Mouse (Mus musculus) neural tube, embryonic 13.5 days (tissue): Measurements from ENCODE around the gene Prkce. TPM values are rescaled to one million over a fixed set of nuclear protein-coding genes. Genes with fewer than 3 reads are reported as not detected.

Experiments
- ATAC-seq: fragments of 200-750 bp; cut with Nextera tagmentation; 2 replicates; pipeline ENCODE4 v1.8.0; 2017; ENCODE audit warnings: low read depth, mild to moderate bottlenecking, moderate TSS enrichment, moderate library complexity
- H3K27ac ChIP-seq: fragments of 300-500 bp; sonication (generic); replicated peaks from 2 replicates; pipeline ENCODE4 v1.5.1; 2015; ENCODE audit warnings: moderate library complexity, mild to moderate bottlenecking, inconsistent platforms
- H3K27me3 ChIP-seq: fragments of 300-500 bp; sonication (generic); 2 replicates; pipeline ENCODE4 v1.6.1; 2015; ENCODE audit warnings: mild to moderate bottlenecking, inconsistent platforms
- H3K36me3 ChIP-seq: fragments of 300-500 bp; sonication (generic); 2 replicates; pipeline ENCODE4 v1.6.1; 2015; ENCODE audit warnings: mild to moderate bottlenecking, inconsistent platforms
- H3K4me1 ChIP-seq: fragments of 300-500 bp; sonication (generic); replicated peaks from 2 replicates; pipeline ENCODE4 v1.6.1; 2015; ENCODE audit warnings: inconsistent platforms
- H3K4me2 ChIP-seq: fragments of 300-500 bp; sonication (generic); 2 replicates; pipeline ENCODE4 v1.6.1; 2015; ENCODE audit warnings: inconsistent platforms, mild to moderate bottlenecking, moderate library complexity
- H3K4me3 ChIP-seq: fragments of 300-500 bp; sonication (generic); 2 replicates; pipeline ENCODE4 v1.5.1; 2015; ENCODE audit warnings: mild to moderate bottlenecking, inconsistent platforms
- H3K9ac ChIP-seq: fragments of 300-500 bp; sonication (generic); 2 replicates; pipeline ENCODE4 v1.6.1; 2015; ENCODE audit warnings: moderate library complexity, mild to moderate bottlenecking, inconsistent platforms
- H3K9me3 ChIP-seq: fragments of 300-500 bp; sonication (generic); 2 replicates; pipeline ENCODE4 v1.6.1; 2016; ENCODE audit warnings: inconsistent platforms
- WGBS: fragments of 180-500 bp; shearing (Covaris S2); methylation state at CpG from one replicate; pipeline ENCODE4 v1.1.7; 2015; 5-methylcytosine and 5-hydroxymethylcytosine counted together
- polyA plus RNA-seq: library from polyadenylated mRNA; unstranded; fragments of >200 nt; fragmentation: Nextera tagmentation; extraction: Ambion mirVana; gene quantifications from 2 replicates; pipeline ENCODE4 v1.2.1, GENCODE M21; 2015

Gene Prkce
- 24.9 and 27.7 TPM in 2 replicates for polyA plus RNA-seq

GRCm38 (mm10) chr17:86167320-86168230, at the start of gene Prkce:
Prkce (plus strand) TSS chr17:86167785.
- under 1% methylated on average over 112 of the region's 115 CpGs for WGBS
- Histone ChIP-seq H3K9me3 (no peaks in the 10 kb centered on the region), H3K27ac (peak within 1 kb of the TSS; percentile 96), H3K4me3 (peak within 1 kb of the TSS; percentile 80), H3K4me2 (peak within 1 kb of the TSS; percentile 76), H3K27me3 (no peaks in the 10 kb centered on the region), H3K9ac (peak within 1 kb of the TSS; percentile 93), H3K4me1 (peaks cover 42% of the 10 kb centered on the region), H3K36me3 (no peaks in the 10 kb centered on the region)
- ATAC-seq = peak; percentile 73

DNA sequence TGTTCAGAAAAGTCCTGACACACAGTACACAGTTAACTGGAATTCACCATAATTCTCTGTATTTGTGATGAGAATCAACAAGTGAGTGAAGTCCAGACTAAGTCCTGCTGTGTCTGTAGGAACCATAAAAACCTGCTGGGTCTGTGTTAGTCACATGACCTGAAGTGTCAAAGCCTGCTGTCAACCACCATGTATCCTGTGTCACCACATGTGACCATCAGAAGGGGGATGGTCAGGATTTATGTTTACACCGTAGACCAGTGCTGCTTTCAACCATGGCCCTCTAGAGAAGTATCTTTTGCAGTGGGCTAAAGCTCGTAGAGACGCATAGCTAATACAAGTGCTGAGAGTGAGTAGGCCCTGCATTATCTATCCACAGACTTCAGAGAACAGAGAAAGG, 44.4 kb upstream of the Prkce start:
- Histone ChIP-seq H3K4me1 (0 out of 2 replicates have a peak, but pooled peaks cover 3% of the 10 kb centered on the region), H3K4me2 (no peak overlapping the region), H3K9me3 (no peaks in the 10 kb centered on the region), H3K27me3 (no peaks in the 10 kb centered on the region), H3K9ac (no peak overlapping the region), H3K36me3 (peaks cover 51% of the 10 kb centered on the region), H3K4me3 (no peak overlapping the region), H3K27ac (no peak overlapping the region)
- no peak for ATAC-seq
- WGBS = 85% methylated on average over 3 of the region's 3 CpGs

DNA sequence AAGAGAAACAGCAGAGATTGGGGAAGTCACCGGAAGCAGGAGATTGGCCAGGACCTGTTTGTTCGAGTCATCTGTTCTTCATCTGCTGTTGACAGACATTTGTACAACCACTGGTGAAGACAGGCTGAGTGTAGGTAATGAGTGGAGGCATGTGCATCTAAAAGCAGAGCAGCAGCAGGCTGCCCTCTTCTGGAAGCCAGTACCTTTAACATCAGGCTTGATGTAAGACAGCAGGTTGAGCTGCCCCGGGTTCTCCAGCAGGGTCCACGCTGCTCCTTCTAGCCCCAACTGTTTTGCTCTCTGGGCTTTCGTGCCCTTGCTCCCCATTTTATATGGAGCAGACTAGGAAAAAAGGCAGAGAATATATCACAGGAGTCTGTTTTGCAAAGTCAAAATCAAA, 41.7 kb upstream of the Prkce start:
- no peaks in the 10 kb centered on the region for H3K27me3 ChIP-seq
- ATAC-seq = no peak

DNA sequence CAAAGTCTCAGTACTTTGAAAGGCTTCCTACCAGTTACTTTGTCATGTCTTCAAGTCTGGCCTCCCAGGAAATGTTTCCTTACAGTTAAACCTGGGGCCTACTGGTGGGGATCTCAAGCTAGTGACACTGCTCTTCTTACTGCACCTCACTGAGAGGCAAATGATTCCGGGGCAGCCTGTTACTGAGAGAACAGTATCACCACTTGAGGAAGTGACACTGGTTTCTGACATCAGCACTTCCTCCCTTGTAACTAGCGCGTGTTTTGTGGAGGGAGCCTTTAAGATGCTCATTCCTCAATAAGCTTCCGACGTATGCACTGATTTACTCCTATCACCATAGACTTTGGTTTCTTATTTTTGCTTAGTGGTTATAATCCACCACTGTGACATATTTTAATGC, 39.4 kb upstream of the Prkce start:
- no peak overlapping the region for H3K4me2 ChIP-seq
- no peaks in the 10 kb centered on the region for H3K4me1 ChIP-seq
- no peaks in the 10 kb centered on the region for H3K9me3 ChIP-seq
- peaks cover 49% of the 10 kb centered on the region for H3K36me3 ChIP-seq
- no peaks in the 10 kb centered on the region for H3K27me3 ChIP-seq
- ATAC-seq = no peak
- H3K4me3 ChIP-seq = no peak overlapping the region
- H3K27ac ChIP-seq = no peak overlapping the region
- WGBS = 91% methylated on average over 5 of the region's 5 CpGs
- no peak overlapping the region for H3K9ac ChIP-seq

More for the DNA sequence above, 41.7 kb upstream of the Prkce start:
- Histone ChIP-seq H3K9ac (no peak overlapping the region), H3K4me1 (0 out of 2 replicates have a peak, but pooled peaks cover 3% of the 10 kb centered on the region), H3K27ac (no peak overlapping the region), H3K9me3 (no peaks in the 10 kb centered on the region), H3K4me3 (no peak overlapping the region), H3K4me2 (no peak overlapping the region), H3K36me3 (peaks cover 55% of the 10 kb centered on the region)
- WGBS = 83% methylated on average over 5 of the region's 5 CpGs

GRCm38 (mm10) chr17:86132534-86132933, 35.1 kb upstream of the Prkce start:
- Histone ChIP-seq H3K4me3 (no peak overlapping the region), H3K4me1 (no peaks in the 10 kb centered on the region), H3K27me3 (no peaks in the 10 kb centered on the region), H3K9ac (no peak overlapping the region), H3K9me3 (no peaks in the 10 kb centered on the region), H3K27ac (no peak overlapping the region), H3K4me2 (no peak overlapping the region), H3K36me3 (peaks cover 52% of the 10 kb centered on the region)
- 80% methylated on average over 5 of the region's 5 CpGs for WGBS
- no peak for ATAC-seq

- H3K9ac ChIP-seq = no peak overlapping the region
- H3K9me3 ChIP-seq = no peaks in the 10 kb centered on the region
- no peak overlapping the region for H3K27ac ChIP-seq
- H3K4me1 ChIP-seq = no peaks in the 10 kb centered on the region
- ATAC-seq = no peak
- H3K4me2 ChIP-seq = no peak overlapping the region
- H3K4me3 ChIP-seq = no peak overlapping the region
- no peaks in the 10 kb centered on the region for H3K27me3 ChIP-seq
- WGBS = 84% methylated on average over 6 of the region's 6 CpGs
- H3K36me3 ChIP-seq = peaks cover 55% of the 10 kb centered on the region
These were observed 33.1 kb upstream of the Prkce start for GRCm38 (mm10) chr17:86134461-86134860.

GRCm38 (mm10) chr17:86135835-86136234, 31.8 kb upstream of the Prkce start:
- ATAC-seq = no peak
- H3K27me3 ChIP-seq = no peaks in the 10 kb centered on the region
- H3K36me3 ChIP-seq = peaks cover 57% of the 10 kb centered on the region
- H3K9me3 ChIP-seq = no peaks in the 10 kb centered on the region
- H3K9ac ChIP-seq = no peak overlapping the region
- 86% methylated on average over 10 of the region's 10 CpGs for WGBS
- no peak overlapping the region for H3K27ac ChIP-seq
- H3K4me2 ChIP-seq = no peak overlapping the region
- no peak overlapping the region for H3K4me3 ChIP-seq
- no peaks in the 10 kb centered on the region for H3K4me1 ChIP-seq

GRCm38 (mm10) chr17:86144537-86145078, 23.0 kb upstream of the Prkce start:
- no peaks in the 10 kb centered on the region for H3K27me3 ChIP-seq
- ATAC-seq = peak; percentile 79
- H3K4me2 ChIP-seq = peak overlapping the region; percentile 97
- peaks cover 4% of the 10 kb centered on the region; the same call in 1 of the 2 replicates for H3K36me3 ChIP-seq
- peak overlapping the region; percentile 82 for H3K9ac ChIP-seq
- H3K4me3 ChIP-seq = peak overlapping the region; percentile 80
- no peaks in the 10 kb centered on the region for H3K9me3 ChIP-seq
- under 1% methylated on average over 33 of the region's 33 CpGs for WGBS
- peaks cover 19% of the 10 kb centered on the region for H3K4me1 ChIP-seq
- peak overlapping the region; percentile 80 for H3K27ac ChIP-seq

- Histone ChIP-seq H3K27ac (peak within 1 kb of the TSS; percentile 80), H3K36me3 (peaks cover 3% of the 10 kb centered on the region; the same call in 1 of the 2 replicates), H3K4me2 (peak within 1 kb of the TSS; percentile 97), H3K4me3 (peak within 1 kb of the TSS; percentile 80), H3K9me3 (no peaks in the 10 kb centered on the region), H3K27me3 (no peaks in the 10 kb centered on the region), H3K9ac (peak within 1 kb of the TSS; percentile 82), H3K4me1 (peaks cover 19% of the 10 kb centered on the region)
- peak; percentile 94 for ATAC-seq
- WGBS = under 1% methylated on average over 34 of the region's 45 CpGs
These were observed 22.3 kb upstream of the Prkce start, which contains the start of gene Srbd1 for GRCm38 (mm10) chr17:86145079-86145951. Srbd1 (minus strand) TSS chr17:86145175.

GRCm38 (mm10) chr17:86149726-86150125, 17.9 kb upstream of the Prkce start:
- ATAC-seq = no peak
- Histone ChIP-seq H3K27ac (no peak overlapping the region), H3K27me3 (no peaks in the 10 kb centered on the region)

GRCm38 (mm10) chr17:86150867-86151348, 16.7 kb upstream of the Prkce start:
- H3K4me1 ChIP-seq = peaks cover 4% of the 10 kb centered on the region
- H3K4me3 ChIP-seq = no peak overlapping the region
- WGBS = 19% methylated on average over 5 of the region's 5 CpGs
- no peaks in the 10 kb centered on the region for H3K27me3 ChIP-seq
- no peak overlapping the region for H3K27ac ChIP-seq
- H3K9me3 ChIP-seq = no peaks in the 10 kb centered on the region
- no peak overlapping the region for H3K9ac ChIP-seq
- peak; percentile 92 for ATAC-seq
- H3K4me2 ChIP-seq = no peak overlapping the region
- H3K36me3 ChIP-seq = no peaks in the 10 kb centered on the region

More at GRCm38 (mm10) chr17:86149726-86150125, 17.9 kb upstream of the Prkce start:
- Histone ChIP-seq H3K4me3 (no peak overlapping the region), H3K9me3 (no peaks in the 10 kb centered on the region), H3K36me3 (no peaks in the 10 kb centered on the region), H3K9ac (no peak overlapping the region), H3K4me1 (peaks cover 8% of the 10 kb centered on the region), H3K4me2 (no peak overlapping the region)
- WGBS = 96% methylated on average over 1 of the region's 1 CpGs
